Mouse (Mus musculus): ENCODE data around the gene Akap3.

The Akap3 gene

DNA sequence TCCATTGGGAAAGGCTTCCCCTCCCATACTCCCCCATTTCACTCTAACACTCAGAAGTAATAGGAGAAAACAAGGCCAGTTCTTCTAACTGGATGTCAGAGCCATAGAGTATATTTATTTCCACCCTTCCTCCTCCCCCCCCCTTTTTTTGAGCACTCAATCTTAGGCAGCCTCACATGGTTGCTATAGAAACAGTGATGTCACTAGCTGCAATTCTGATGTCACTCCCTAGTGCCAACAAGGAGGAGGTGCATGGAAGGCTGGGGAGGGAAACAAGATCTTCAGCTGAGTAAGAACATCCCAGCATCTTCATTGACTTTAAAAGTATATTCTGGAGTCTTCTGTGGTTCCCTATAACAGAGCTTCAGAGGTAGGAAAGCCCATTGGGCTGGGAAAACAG, at the start of gene Akap3:
Akap3 (plus strand) TSS at position 218 of the 400 bp plus-strand sequence.
- in situ Hi-C loops (cut with MboI) = no loop called here

DNA sequence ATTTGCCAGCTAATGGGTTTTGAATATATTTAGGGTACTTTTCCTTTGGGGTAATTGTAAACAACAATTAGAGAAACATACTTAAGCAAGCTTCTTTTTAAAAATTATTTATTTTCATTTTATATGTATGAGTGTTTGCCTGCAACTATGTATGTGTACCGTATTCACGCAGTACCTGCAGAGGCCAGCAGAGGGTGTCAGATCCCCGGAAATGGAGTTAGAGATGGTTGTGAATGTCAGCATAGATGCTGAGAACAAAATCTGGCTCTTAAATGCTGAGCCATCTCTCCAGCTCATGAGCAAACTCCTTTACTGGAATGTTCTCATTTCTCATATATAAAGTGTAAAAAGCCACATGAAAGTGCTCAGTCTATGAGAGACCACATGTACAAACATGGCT, 46.1 kb upstream of the Akap3 start:
- in situ Hi-C loops (cut with MboI) = no loop called here

DNA sequence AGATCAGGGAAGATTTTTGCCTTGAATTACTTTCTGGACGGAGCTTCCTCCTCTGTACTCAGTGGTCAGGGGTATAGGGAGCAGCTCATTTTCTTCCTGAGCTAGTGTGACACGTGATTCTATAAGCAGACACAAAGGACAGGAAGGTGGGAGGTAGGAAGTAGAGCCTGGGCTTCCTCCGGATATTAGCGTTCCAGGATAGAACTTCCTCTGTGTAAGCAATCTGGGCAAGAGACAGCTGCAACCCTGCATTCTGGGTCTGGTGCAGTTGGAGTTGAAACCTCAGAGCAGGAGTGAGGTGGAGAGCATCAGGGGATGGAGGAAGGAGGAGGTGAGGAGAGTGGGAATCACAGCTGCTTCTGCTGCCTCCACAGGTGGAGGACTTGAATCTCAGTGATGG, 44.8 kb upstream of the Akap3 start:
- in situ Hi-C loops (cut with MboI) = no loop called here

DNA sequence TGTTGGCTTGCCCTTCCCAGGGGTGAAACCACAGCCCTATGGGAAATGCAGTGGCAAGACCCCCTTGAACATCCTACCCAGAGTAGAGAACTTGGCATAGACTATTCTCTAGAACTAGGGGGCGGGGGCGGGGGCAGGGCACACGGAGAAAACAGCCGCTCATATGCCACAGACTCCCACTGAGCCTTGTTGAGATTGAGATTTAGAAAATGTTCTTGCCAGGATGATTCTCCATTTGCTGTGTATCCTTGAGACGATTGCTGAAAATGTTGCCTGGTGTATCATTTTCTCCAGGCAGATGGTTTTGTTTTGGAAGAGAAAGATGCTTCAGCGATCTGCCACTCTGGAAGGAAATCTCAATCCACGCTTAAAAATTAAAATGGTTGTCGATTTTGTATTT, 44.3 kb upstream of the Akap3 start:
- in situ Hi-C loops (cut with MboI) = no loop called here

DNA sequence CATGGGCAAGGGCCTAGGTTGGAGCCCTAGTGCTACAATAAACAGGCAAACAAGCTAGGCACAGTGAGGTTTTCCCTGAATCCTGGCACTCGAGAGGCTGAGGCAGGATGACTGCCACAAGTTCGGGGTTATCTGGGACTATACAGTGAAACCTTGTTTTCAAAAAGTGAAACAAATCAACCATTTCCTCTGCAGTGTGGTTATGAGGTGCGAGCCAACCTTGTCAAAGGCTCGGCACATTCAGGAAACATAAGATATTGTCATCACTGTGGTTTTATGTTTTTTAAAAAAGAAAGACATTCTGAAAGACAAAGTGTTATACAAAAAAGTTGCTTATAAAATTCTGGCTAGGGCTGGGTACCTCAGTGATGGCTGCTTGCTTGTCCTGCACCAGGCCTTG, 41.4 kb upstream of the Akap3 start:
- in situ Hi-C loops (cut with MboI) = no loop called here

DNA sequence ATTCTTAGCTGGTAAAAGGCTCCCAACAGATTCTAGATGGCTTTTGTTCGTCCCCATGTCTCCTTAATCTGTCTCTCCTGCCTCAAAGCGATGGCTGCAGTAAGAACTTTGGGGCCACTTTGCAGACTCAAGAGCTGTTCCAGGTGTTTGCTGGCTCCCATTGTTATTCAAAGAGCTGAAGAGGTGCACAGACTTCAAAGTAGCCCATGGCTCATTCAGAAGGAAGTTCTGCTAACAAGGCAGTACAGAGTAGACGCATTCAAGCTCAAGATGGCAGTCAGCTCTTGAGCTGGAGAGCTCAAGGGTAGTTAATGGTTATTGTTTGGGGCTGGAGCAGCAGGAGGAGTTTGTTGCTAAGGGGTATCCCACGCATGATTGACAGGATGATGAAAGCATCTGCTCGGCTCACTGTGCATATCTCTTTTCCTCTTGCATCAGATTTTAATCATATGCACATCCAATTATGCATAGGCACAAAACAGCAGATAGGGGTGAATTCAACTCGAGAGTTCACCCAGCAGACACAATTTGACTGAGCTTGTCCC, 37.6 kb upstream of the Akap3 start:
- in situ Hi-C loops (cut with MboI) = no loop called here

DNA sequence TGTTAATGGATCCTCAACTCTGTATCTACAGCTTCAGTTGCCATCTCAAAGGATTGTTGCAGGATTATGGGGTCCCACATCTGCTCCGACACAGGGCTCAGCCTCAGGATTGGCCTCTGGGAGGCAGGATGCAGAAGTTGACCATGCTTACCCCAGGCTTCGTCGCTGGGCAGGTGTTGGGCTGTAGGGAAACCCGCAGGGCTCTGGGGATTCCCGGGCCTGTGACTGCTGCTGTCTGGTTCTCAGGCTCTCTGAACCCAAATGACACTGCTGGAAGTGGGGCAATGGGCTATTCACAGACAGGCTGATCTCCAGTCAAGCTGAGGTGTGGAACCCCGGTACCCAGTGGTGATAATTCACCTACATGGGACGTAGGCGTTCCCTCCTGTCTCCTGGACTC, 36.6 kb upstream of the Akap3 start:
- in situ Hi-C loops (cut with MboI) = no loop called here

DNA sequence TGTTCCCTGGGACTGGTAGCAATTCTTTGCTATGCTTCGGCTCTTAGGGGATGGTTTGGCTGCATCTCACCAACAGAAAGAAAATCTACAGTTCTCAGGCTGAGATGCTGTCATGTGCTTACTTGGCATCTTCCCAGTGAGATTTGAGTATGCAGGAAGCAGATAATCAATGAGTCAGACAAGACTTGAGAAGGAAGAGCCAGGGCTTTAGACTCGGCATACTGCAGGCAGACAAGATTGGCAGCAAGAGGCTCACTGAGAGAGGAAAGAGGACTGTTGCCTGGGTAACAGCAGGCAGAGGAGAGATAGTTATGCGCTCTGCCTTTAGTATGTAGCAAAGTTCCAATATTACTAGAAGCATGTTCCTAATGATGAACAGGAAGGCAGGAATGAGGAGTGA, 29.8 kb upstream of the Akap3 start:
- in situ Hi-C loops (cut with MboI) = no loop called here

DNA sequence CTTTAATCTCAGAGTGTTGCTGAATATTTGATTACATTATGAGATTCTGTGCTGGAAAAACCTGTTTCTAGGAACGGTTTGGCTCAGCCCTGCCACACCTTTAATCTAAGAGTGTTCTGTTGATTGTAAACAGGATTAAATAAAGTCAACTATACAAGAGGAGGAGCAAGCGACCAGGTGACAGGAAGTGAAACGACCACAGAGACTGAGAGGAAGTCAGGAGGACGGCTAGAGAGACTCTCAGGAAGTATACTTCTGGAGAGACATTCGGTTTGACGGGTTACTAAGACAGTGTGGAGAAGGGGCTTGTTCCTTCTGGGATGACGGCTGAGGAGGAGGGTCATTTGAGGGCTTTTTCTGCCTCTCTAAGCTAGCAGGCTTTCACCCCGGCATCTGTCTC, 16.3 kb upstream of the Akap3 start:
- in situ Hi-C loops (cut with MboI) = no loop called here

DNA sequence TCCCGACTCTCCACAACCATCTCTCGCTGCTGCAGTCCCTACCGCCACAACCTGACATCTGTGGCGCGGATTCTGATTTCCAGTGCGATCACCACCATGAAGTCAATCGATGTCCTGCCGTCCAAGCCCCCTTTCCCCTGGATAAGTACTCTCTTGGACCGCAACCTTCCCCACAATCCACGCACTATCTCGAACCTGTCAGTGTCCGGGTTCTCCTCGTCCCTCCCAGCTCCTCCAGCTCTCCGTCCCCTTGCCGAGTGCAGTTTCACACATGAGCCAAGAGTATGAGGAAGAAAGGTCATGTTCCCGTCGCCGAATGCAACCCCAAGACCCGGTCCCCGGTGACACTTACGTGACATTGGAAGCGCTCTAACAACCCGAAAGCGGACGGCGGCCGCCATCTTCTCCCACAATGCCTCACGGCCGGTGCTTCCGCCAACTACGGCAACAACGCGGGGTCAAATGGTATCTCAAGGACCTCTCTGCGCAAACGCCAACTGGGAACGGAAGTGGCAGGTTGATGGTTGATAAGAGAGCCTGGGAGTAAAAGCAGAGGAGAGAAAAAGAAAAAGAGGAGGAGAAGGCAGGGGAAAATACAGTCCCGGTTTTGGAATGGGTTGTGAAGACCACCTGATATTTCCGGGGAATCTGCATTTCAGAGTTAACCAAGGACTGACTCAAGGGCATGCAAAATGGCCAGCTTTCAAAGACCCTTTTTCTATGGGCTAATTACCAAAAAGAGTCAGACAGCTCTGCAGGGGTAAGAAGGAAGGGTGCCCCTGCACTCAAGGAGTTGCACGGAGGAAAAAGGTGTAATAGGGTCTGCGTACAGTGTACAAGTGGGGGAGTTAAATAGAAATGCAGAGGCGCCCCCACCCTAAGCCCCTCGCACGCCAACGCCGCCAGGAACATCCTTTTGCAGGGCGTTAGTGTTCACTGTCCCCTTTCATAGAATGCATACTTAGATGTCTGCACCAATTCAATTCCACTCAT, 3.9 kb upstream of the Akap3 start, which contains the start of gene Ndufa9:
Ndufa9 (minus strand) TSS at position 425 of the 993 bp plus-strand sequence.
- in situ Hi-C loops (cut with MboI) = no loop called here

DNA sequence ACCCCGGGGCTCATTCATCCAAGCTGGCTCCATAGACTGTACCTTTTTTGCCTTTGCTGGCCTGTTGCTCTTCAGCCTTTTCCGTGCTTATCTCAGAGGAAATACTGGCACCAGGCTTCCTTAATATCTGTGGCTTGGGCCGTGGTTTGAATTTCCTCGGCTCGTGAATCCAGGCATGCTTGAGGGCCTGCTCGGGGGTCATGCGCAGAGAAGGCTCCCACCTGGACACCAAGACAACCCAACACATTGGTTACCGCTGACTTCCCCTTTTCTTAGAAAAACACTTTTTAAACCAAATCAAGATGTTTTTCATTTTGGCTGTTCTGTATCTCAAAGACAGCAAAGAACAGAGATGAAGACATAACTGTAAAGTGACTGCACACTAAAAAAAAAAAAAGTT, 24.2 kb downstream of the Akap3 start:
- in situ Hi-C loops (cut with MboI) = no loop called here

DNA sequence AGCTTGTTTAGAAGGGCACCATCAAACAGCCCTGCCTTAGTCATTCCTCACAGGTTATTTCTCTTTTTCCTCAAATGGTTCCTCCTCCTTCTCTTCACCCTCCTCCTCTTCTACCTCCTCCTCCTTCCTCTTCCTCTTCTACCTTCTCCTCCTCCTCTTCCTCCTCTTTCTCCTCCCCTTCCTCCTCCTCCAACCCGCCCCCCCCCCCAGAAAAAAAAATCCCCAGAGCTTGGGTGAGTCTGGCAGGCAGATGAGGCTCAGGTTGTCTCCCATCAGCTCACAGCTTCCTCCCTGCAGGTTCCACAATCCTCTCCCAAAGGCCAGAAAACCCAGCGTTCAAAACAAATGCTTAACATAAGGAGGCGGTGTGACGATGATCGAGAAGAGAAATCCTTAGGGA, 54.5 kb downstream of the Akap3 start:
- in situ Hi-C loops (cut with MboI) = no loop called here

DNA sequence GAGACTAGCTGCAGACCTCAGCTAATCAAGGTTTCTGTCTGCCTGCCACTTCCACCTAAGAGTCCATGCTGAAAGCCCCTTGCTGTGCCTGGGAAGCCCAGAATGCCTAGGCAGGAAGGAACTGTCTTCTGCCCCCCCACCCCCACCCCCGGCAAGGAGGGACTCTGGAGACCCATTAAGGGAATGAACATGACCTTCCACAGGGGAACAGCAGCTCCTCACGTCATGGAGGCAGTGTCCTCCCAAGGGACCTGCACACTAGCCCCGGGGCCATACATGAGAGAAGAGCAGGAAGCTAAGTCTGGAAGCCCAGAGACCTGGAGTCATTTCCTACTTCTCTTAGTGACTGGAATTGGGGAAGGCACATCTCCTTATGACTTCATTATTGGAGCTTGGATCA, 55.0 kb downstream of the Akap3 start:
- in situ Hi-C loops (cut with MboI) = no loop called here

DNA sequence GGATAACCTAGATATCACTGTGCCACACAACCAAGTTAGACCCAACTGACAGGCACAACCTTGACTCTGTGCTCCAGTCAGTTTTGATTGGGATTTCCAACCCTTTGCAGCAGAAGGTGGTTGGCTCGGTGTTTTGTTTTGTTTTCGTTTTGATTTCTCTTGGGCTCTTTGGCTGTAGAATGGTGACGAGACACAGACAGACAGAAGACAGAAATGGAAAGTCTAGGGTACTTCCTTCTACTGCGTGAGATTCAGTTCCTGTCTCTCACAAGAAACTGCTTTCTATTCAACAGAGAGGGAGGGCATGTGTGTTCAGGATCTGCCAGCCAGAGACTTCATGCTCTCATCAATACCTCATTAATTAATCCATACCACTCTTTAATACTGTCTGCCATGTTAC, 57.8 kb downstream of the Akap3 start:
- in situ Hi-C loops (cut with MboI) = no loop called here

DNA sequence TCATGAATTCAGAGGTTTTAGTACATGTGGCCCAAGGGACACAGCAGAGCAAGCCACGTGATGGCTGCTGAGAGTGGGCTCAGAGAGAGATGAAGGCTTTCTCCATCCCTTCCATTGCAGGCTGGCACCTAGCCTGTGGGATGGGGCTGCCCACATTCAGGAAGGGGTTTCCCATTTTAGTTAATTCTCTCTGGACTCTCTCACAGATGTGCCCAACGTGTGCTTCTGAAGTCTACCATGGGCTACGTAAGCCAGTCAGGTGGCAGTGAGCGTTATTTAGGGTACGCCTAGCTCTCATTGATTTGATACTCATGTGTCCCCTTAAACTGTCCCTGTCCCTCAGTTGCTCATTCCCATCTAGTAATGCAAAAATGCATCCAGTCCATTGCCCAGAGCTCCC, 62.0 kb downstream of the Akap3 start:
- in situ Hi-C loops (cut with MboI) = no loop called here

DNA sequence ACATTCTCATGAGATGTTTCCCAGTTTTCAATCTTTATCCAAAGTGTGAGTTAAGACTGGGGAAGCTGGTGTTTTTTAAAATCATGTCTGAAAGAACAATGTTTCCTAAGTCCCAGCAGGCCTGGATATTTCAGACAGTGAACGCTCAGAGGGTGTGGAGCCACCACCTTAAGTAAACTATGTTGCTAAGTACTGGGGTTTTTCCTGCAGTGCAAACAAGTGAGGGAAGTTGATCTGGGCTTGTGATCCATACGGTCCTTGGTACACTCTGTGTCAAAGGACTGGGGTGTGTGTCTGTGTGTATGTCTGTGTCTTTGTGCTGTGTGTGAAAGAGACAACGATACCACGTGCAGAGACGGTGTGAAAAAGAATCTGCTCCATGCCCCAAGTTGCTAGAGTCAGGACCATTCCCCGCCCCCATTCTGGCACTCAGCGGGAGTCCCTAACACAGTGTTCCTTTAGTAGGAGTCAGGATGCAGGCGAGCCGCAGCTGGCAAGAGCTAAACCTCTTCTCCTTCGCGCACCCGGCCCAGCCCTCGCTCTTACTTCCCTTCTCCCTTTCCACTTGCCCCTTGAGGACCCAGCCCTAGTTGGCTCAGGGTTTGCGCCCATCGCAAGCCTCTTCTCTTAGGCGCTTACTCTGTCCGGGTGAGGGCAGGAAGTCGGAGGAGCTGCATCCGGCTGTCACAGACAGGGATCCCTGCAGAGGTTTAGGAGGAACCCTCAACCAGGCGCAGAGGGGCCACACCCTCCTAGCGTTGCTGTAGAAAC, 68.4 kb downstream of the Akap3 start, which contains the start of gene Dyrk4:
Dyrk4 (minus strand) TSS at position 729 of the 771 bp plus-strand sequence.
- in situ Hi-C loops (cut with MboI) = no loop called here
